Mouse (Mus musculus) heart, adult 2 months (tissue): ENCODE data around the gene Cpped1.

ENCODE experiments used
- CTCF ChIP-seq: fragments of 200-600 bp; IDR thresholded peaks from 2 replicates; pipeline ENCODE4 v1.8.1; 2022; ENCODE audit warnings: antibody characterized with exemption, mild to moderate bottlenecking, moderate library complexity
- EP300 ChIP-seq: fragments of 200-500 bp; IDR thresholded peaks from 2 replicates; pipeline ENCODE4 v1.6.1; 2011; ENCODE audit warnings: low read depth, low read length, control low read depth; ENCODE audit not compliant: insufficient read depth
- POLR2A ChIP-seq: fragments of 200-500 bp; IDR thresholded peaks from 2 replicates; pipeline ENCODE4 v1.6.1; 2011; ENCODE audit warnings: mild to moderate bottlenecking, low read depth, low read length, control low read depth; ENCODE audit not compliant: insufficient read depth

GRCm38 (mm10) chr16:11778715-11779460 is 130.4 kb downstream of the Cpped1 start:
- no peak for TF ChIP-seq CTCF
- no peak for TF ChIP-seq POLR2A
- no peak for TF ChIP-seq EP300
